Mouse (Mus musculus): Measurements from ENCODE around the gene Cd82. TPM values are rescaled to one million over a fixed set of nuclear protein-coding genes. Genes with fewer than 3 reads are reported as not detected.
A peak's percentile ranks its signal among the peaks of the same experiment; 100 is the strongest.

The Cd82 gene
- polyA plus RNA-seq, 1 experiment from 2014 or later: 22.1 TPM

DNA sequence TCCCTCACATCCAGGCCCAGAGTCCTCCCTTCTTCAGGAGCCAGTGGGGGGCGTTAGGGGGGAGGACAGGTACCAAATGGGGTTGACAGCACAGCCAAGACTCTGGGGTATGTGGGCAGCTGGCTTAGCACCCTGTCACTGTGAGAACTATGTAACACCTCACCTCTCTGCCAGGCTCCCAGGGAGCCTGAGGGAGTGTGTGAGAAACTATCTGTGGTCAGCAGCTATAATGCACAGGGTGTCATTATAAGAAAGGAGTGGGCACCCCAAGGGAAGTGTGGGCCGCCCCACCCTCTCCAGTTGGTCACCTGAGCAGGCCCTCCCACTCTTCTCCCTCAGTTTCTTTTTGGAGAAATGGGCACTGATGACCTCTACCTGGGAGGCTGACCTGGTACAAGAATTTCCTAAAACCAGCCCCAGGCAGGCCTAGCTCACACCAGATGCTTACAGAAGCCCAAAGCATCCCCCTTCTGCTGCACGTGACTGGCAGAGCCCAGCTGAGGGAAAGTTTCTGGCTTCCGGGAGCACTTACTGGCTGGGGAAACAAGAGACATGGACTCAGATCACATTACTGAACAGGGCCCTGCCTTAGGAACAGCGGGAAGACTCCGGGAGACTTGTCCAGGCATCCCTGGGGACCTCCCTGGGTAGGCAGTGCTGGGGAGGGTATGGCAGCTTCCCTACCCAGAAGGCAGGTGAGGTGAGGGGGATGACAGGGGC lies 11.6 kb downstream of the Cd82 start:
- H3K4me1 ChIP-seq: peaks cover 4% of the 10 kb centered on the region; the same call in 1 of the 2 replicates
- H3K4me3 ChIP-seq: no peak overlapping the region
- H3K9ac ChIP-seq: no peak overlapping the region
- no peaks in the 10 kb centered on the region for H3K9me3 ChIP-seq
- H3K4me2 ChIP-seq: no peak overlapping the region
- no peak; the same call in 1 of the 2 replicates for ATAC-seq (replicated peaks)
- H3K36me3 ChIP-seq (replicated peaks): no peaks in the 10 kb centered on the region
- WGBS: 66% methylated on average over 6 of the region's 6 CpGs
- no peaks in the 10 kb centered on the region for H3K27me3 ChIP-seq (replicated peaks)
- no peak overlapping the region for H3K27ac ChIP-seq

DNA sequence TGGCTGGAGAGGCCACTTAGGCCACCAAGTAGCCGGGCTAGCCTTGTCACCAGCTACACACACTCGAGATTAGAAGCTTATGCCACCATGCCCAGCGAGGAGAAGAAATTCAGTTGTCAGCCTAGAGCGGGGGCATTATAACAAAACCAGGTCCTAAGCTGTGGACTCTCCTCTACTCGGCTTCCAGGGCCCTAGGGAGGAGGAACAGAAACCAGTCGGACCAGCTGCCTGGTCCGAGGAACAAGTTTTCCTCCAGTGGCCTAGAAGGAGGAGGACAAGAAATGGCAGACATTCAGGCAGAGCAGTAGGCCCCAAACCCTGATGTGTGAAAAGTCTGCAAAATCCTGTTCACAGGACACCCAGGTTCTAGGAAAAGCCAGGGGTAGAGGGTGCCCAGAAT lies 12.2 kb downstream of the Cd82 start:
- H3K4me2 ChIP-seq: no peak overlapping the region
- H3K4me3 ChIP-seq: no peak overlapping the region
- no peaks in the 10 kb centered on the region for H3K36me3 ChIP-seq (replicated peaks)
- no peak overlapping the region for H3K27ac ChIP-seq
- no peaks in the 10 kb centered on the region for H3K9me3 ChIP-seq
- H3K27me3 ChIP-seq (replicated peaks): no peaks in the 10 kb centered on the region
- H3K4me1 ChIP-seq: peaks cover 4% of the 10 kb centered on the region; the same call in 1 of the 2 replicates
- WGBS: 88% methylated on average over 7 of the region's 7 CpGs
- no peak overlapping the region for H3K9ac ChIP-seq
- ATAC-seq (replicated peaks): no peak

DNA sequence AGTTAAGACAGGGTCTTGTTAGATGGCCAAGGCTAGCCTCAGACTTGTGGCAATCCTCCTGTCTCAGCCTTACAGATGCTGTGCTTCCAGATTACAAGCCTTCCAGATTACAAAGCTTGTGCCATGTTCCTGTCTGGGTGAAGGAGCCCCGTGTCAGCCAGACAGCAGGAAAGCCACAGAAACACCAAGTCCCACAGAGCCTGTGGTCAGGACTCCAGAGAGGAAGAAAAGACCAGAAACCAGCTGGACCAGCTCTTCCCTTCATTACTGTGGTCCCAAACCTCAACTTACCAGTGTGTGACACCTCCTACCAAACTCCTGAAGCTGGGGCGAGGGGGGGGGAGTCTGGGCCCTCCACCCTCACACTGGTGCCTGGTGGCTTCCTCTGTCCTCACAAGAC lies 13.3 kb downstream of the Cd82 start:
- no peak overlapping the region for H3K27ac ChIP-seq
- H3K27me3 ChIP-seq (replicated peaks): no peaks in the 10 kb centered on the region
- no peak overlapping the region for H3K4me3 ChIP-seq
- no peaks in the 10 kb centered on the region for H3K9me3 ChIP-seq
- WGBS: 92% methylated on average over 2 of the region's 2 CpGs
- no peaks in the 10 kb centered on the region for H3K36me3 ChIP-seq (replicated peaks)
- H3K4me1 ChIP-seq: peaks cover 4% of the 10 kb centered on the region; the same call in 1 of the 2 replicates
- no peak overlapping the region for H3K9ac ChIP-seq
- no peak for ATAC-seq (replicated peaks)
- H3K4me2 ChIP-seq: no peak overlapping the region

DNA sequence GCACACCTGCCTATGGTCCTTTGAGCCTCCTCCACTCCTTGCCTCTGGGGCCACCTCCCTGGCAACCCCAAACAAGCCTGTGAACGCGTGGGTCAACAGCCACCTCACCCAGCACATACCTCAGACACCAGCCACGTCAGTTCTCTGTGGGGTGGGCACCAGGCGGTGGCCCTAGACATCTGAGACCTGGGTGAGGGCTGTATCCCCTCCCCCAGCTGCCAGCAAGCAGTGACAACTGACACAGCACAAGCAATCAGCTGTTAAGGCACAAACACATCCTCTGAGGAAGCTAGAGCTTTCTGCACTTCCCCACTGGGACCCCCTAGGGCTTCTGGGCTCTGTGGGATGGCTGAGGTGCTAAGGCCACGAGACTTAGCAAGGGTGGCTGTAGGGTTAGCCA lies 14.2 kb downstream of the Cd82 start:
- no peak for ATAC-seq (replicated peaks)
- WGBS: 73% methylated on average over 5 of the region's 5 CpGs

DNA sequence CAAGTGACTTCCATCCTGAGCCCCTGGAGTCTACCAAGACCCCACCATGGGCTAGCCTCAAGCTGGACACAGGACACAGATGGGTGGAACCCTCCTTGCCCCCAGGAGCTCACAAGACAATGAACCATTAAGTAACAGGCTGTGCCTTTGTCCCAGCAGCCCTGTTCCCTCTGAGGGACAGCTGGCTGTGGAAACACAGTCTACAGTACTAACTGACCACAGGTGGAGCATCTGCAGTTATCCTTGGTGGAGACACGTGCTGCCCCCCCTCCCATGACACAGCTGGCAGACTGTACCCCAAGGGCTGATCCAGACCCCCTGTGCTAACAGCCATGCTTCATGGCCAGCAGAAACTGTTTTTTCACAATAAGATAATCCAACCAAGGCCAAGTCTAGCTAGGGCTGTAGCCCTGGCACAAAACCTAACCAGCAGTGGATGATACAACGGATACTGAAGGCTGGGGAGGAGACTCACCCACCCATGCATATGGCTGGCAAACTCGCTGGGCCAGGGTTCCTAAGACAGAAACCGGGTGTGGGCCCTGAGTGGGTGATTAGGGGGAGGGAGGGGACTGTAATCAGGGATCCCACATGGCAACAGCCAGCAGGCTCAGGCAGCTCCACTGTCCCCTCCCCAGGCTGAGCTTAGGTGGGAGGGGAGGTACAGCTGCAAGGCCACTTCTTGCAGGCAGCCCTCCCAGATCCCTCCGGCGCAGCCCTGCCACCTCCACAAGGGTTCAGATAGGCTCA lies 15.3 kb downstream of the Cd82 start:
- no peak overlapping the region for H3K27ac ChIP-seq
- ATAC-seq (replicated peaks): no peak
- WGBS: 65% methylated on average over 6 of the region's 6 CpGs

More for the DNA sequence above, 14.2 kb downstream of the Cd82 start:
- H3K9me3 ChIP-seq: no peaks in the 10 kb centered on the region
- H3K27me3 ChIP-seq (replicated peaks): no peaks in the 10 kb centered on the region
- H3K4me1 ChIP-seq: no peaks in the 10 kb centered on the region
- no peak overlapping the region for H3K9ac ChIP-seq
- H3K27ac ChIP-seq: no peak overlapping the region
- H3K36me3 ChIP-seq (replicated peaks): no peaks in the 10 kb centered on the region
- no peak overlapping the region for H3K4me2 ChIP-seq
- H3K4me3 ChIP-seq: no peak overlapping the region

DNA sequence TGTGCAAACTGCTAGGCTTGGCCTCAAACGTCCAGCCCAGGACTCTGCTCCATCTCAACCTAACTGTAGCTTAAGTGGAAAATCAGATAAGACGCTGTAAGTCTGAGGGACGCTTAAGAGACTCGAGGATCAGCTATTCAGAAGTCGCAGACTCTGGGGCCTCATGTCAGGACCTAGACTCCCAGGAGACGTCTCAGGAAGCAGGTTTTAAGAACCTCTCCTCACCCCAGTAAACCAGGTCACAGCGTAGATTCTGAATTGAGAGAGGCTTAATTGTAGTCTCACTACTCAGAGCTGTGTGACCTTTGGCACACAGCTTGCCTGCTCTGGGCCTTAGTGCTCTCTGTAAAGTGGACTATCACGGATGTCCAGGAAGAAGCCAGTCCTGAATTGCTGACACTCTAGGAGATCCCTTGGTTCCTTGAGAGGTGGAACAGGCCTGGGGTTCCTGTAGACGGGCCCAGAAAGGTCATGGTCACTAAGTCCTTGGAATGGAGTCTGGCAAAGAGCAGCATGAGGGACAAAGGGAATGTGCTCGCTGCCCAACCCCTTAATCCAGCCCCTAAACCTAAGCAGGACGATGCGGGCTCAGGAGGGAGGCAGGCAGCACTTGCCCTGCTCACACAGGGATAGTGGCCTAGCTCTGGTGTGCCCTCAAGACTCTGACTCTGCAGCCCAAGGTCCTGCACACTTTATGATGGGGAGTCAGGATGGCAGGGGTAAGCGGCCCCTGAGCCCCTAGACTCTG lies 16.2 kb downstream of the Cd82 start:
- H3K27me3 ChIP-seq (replicated peaks): no peaks in the 10 kb centered on the region
- no peak overlapping the region for H3K4me2 ChIP-seq
- no peaks in the 10 kb centered on the region for H3K4me1 ChIP-seq
- H3K9ac ChIP-seq: no peak overlapping the region
- H3K36me3 ChIP-seq (replicated peaks): no peaks in the 10 kb centered on the region
- H3K4me3 ChIP-seq: no peak overlapping the region
- 51% methylated on average over 13 of the region's 13 CpGs for WGBS
- no peak for ATAC-seq (replicated peaks)
- H3K27ac ChIP-seq: no peak overlapping the region
- H3K9me3 ChIP-seq: no peaks in the 10 kb centered on the region

More for the DNA sequence above, 15.3 kb downstream of the Cd82 start:
- no peaks in the 10 kb centered on the region for H3K4me1 ChIP-seq
- no peak overlapping the region for H3K9ac ChIP-seq
- H3K4me2 ChIP-seq: no peak overlapping the region
- no peaks in the 10 kb centered on the region for H3K9me3 ChIP-seq
- H3K27me3 ChIP-seq (replicated peaks): no peaks in the 10 kb centered on the region
- no peaks in the 10 kb centered on the region for H3K36me3 ChIP-seq (replicated peaks)
- no peak overlapping the region for H3K4me3 ChIP-seq

DNA sequence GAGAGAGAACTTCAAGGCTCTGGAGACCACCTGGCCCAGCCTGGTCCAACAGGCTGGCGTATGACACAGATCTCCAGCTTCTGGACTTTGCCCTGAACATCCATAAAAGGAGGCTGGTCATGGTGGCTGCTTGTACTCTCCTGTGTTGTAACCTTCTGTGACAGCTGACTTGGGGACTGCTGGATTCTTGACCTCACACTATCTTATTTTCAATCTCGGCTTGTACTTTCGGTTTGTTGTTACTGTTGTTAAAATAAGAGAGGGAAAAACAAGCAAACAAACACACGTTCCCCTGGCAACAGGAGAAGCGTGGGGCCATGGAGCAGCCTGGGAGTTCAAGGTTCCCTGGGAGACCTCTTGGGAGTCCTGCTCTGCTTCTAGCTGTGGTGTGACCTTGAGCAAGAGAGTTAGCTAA lies 17.7 kb downstream of the Cd82 start:
- no peaks in the 10 kb centered on the region for H3K9me3 ChIP-seq
- no peak overlapping the region for H3K4me3 ChIP-seq
- WGBS: 85% methylated on average over 5 of the region's 5 CpGs

DNA sequence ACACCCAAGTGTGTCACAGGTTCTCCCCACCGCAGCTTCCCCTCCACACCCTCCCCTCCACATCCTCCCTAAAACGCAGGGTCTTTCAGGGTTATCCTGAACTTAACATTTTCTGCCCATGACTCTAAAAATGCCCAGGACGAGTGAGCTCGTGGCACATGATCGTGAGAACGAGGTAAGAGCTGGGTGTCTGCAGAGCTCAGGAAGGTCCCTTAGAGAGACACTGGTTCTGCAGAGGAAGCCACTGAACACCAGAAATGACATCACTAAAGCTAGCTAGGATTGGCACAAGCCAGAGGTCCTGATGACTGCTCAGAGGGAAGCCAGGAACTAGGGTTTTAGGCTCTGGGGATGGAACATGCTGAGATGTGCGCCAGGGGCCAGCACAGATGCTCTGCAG lies 18.7 kb downstream of the Cd82 start:
- Histone ChIP-seq H3K36me3 (replicated peaks) (no peaks in the 10 kb centered on the region), H3K4me2 (no peak overlapping the region), H3K4me1 (peaks cover 6% of the 10 kb centered on the region), H3K27me3 (replicated peaks) (no peaks in the 10 kb centered on the region), H3K9me3 (no peaks in the 10 kb centered on the region), H3K9ac (no peak overlapping the region), H3K4me3 (no peak overlapping the region), H3K27ac (no peak overlapping the region)
- WGBS: 81% methylated on average over 7 of the region's 7 CpGs
- no peak for ATAC-seq (replicated peaks)

More for the DNA sequence above, 17.7 kb downstream of the Cd82 start:
- no peak overlapping the region for H3K9ac ChIP-seq
- H3K36me3 ChIP-seq (replicated peaks): no peaks in the 10 kb centered on the region
- no peaks in the 10 kb centered on the region for H3K27me3 ChIP-seq (replicated peaks)
- H3K4me2 ChIP-seq: no peak overlapping the region
- H3K4me1 ChIP-seq: no peaks in the 10 kb centered on the region
- no peak for ATAC-seq (replicated peaks)
- no peak overlapping the region for H3K27ac ChIP-seq

DNA sequence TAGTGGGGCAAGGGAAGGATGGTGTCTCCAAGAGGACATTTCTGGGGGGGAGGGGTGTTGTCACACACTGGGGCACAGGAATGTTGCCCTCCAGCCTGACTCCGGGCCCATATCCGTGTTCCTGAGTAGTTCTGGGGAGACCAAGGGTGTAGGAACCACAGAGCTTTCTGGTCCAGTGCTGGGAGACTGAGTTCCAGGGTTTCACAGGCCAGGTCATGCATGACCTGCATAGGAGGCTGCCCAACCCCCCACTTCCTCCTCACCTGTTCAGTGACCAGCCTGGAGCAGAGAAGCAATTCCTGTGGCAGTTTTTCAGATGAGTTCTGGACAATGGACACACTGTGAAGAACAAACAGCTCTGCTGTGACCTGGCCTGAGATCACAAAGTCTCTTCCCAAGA lies 19.8 kb downstream of the Cd82 start:
- Histone ChIP-seq H3K36me3 (replicated peaks) (no peaks in the 10 kb centered on the region), H3K4me1 (peaks cover 9% of the 10 kb centered on the region), H3K27me3 (replicated peaks) (no peaks in the 10 kb centered on the region), H3K9me3 (no peaks in the 10 kb centered on the region), H3K9ac (no peak overlapping the region), H3K4me3 (no peak overlapping the region), H3K27ac (no peak overlapping the region), H3K4me2 (no peak overlapping the region)
- ATAC-seq (replicated peaks): no peak
- 80% methylated on average over 2 of the region's 2 CpGs for WGBS

DNA sequence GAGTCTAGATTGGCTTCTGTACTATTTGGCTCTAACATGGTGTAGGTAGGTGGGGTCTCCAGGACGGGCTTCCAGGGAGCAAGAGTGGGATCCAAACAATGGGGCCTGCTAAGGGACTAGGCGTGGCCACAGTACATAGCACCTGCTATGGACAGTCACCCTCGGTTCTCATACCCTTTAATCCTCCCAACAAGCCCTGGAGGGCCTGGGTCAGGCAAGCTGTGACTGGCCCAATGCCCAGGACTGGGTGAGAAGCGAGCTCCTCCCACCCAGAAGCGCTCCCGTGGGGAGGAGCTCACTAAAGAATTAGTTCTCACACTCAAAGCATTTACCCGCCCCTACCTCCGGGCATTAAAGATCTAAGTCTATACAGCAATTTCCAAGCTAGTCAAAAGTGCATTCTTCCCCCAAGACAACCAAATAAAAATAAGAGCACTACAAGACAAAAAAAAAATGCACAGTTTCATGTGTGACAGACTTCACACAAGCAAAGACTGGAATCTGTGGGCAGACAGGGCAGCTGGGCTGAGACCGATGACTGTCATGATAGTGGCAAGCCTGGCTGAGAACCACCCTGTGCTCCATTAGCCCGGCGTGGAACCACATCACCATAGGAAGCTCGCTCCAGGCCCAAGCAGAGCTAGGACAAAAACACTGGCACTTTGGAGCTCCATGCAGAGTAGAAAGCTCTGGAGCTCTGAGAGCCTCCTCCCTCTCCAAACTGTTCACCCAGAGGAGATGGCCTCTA lies 23.0 kb downstream of the Cd82 start:
- H3K9me3 ChIP-seq: no peaks in the 10 kb centered on the region
- H3K4me3 ChIP-seq: no peak overlapping the region
- 0 out of 2 replicates have a peak overlapping the region, but pooled peaks have one; percentile 21 for H3K27ac ChIP-seq
- no peaks in the 10 kb centered on the region for H3K36me3 ChIP-seq (replicated peaks)
- WGBS: 46% methylated on average over 12 of the region's 12 CpGs
- peaks cover 9% of the 10 kb centered on the region for H3K4me1 ChIP-seq
- 0 out of 2 replicates have a peak, but pooled peaks have one; percentile 56 for ATAC-seq (replicated peaks)
- H3K27me3 ChIP-seq (replicated peaks): no peaks in the 10 kb centered on the region
- H3K9ac ChIP-seq: no peak overlapping the region
- no peak overlapping the region for H3K4me2 ChIP-seq

DNA sequence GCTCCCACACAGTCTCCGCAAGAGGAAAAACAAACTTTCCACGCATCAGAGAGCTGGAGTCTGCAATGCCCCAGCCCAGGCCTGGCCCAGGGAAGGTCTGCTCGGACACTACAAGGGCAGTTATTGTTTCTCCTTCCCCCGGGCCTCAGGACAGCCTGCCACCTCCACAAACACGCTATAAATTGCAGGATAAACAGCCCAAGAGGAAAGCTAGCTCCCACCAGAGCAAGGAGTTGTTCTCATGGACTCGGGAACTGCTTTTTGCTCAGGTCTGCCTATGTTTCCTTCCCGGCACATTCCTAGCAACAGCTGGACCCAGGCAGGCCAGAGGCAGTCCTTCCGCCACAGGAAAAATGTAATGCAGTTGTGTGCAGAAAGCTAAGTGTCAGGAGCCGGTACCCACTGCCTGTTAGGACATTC lies 23.6 kb downstream of the Cd82 start:
- Histone ChIP-seq H3K27ac (0 out of 2 replicates have a peak overlapping the region, but pooled peaks have one; percentile 21), H3K9ac (no peak overlapping the region), H3K4me2 (no peak overlapping the region), H3K4me3 (no peak overlapping the region), H3K4me1 (peaks cover 9% of the 10 kb centered on the region), H3K27me3 (replicated peaks) (no peaks in the 10 kb centered on the region), H3K36me3 (replicated peaks) (no peaks in the 10 kb centered on the region), H3K9me3 (no peaks in the 10 kb centered on the region)
- 59% methylated on average over 9 of the region's 9 CpGs for WGBS
- no peak for ATAC-seq (replicated peaks)

DNA sequence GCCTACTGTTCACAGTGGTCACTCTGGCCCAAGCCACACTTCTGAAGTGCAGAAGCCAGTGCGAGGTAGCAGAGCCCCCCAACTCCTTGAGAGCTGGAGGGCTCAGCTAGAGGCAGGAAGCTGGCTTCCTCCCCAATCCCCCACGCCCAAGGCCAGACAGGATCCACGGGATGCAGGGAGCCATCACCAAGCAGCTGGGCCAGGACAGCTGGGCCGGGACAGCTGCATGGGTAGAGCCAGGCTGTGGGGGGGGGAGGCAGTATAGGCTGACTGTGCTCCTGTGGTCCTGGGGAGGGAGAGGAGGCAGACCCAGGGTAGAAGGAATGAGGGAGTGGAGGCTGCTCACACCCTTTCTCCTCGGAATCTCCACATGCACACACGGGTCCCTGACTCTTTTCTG lies 24.6 kb downstream of the Cd82 start:
- H3K36me3 ChIP-seq (replicated peaks): no peaks in the 10 kb centered on the region
- no peaks in the 10 kb centered on the region for H3K27me3 ChIP-seq (replicated peaks)
- no peak overlapping the region for H3K9ac ChIP-seq
- WGBS: 74% methylated on average over 6 of the region's 6 CpGs
- no peak overlapping the region for H3K27ac ChIP-seq
- peaks cover 9% of the 10 kb centered on the region for H3K4me1 ChIP-seq
- H3K4me2 ChIP-seq: no peak overlapping the region
- no peaks in the 10 kb centered on the region for H3K9me3 ChIP-seq
- H3K4me3 ChIP-seq: no peak overlapping the region
- ATAC-seq (replicated peaks): no peak
